Comparison of ENCODE assay signal across 9 mouse cellular contexts in the genomic region with DNA sequence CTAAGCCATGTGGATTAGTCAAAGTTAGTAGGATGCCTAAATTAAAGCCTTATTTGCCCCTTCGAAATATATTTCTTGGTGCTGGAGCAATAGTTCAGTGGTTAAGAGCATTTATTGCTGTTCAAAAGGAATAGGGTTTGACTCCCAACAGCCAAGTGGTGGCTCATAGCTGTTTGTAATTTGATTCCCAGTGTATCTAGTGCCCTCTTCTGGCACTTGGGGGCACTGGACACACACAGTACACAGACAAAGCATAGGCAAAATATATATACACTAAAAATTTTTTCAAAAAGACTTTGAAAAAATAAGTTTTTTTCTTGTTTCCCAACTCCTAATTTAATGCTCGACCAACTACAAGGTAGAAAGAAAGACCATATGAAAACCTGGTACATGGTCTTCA. TPM values are rescaled to one million over a fixed set of nuclear protein-coding genes. Genes with fewer than 3 reads are reported as not detected.
DNase-seq lines count a peak whose midpoint lies in the region; ATAC-seq and TF ChIP-seq lines count a peak whose summit lies in the region.
"Had no signal": no experiment of that assay in that cellular context is flagged by ENCODE, and none has a peak within 500 bp of the region (broad histone marks: within the 10 kb centered on the region; RNA-seq: fewer than 3 reads in every experiment).

No protein-coding gene starts in this region.

- H3K27ac ChIP-seq in hindbrain, postnatal 0 days = no peak overlapping the region
- no peak overlapping the region for H3K27ac ChIP-seq in hindbrain, embryonic 12.5 days
- H3K27ac ChIP-seq: limb, embryonic 12.5 days had no signal

- H3K9me3 ChIP-seq in hindbrain, postnatal 0 days (ENCODE audit: low read length) = no peaks in the 10 kb centered on the region
- H3K9me3 ChIP-seq in hindbrain, embryonic 12.5 days (replicated peaks) = 0 out of 2 replicates have a peak, but pooled peaks cover 5% of the 10 kb centered on the region
- H3K9me3 ChIP-seq: limb, embryonic 12.5 days had no signal

- no peaks in the 10 kb centered on the region for H3K4me1 ChIP-seq in hindbrain, postnatal 0 days (ENCODE audit: insufficient read depth, low read length)
- H3K4me1 ChIP-seq in hindbrain, embryonic 12.5 days = no peaks in the 10 kb centered on the region
- H3K4me1 ChIP-seq: limb, embryonic 12.5 days had no signal

- TF ChIP-seq CTCF in hindbrain, postnatal 0 days (IDR thresholded peaks at IDR 0.05; ENCODE audit: low read depth) = peak; percentile 52

- H3K4me3 ChIP-seq in hindbrain, postnatal 0 days (ENCODE audit: low read length) = no peak overlapping the region
- no peak overlapping the region for H3K4me3 ChIP-seq in hindbrain, embryonic 12.5 days
- H3K4me3 ChIP-seq: limb, embryonic 12.5 days had no signal

- no peak overlapping the region for H3K9ac ChIP-seq in hindbrain, postnatal 0 days (replicated peaks; ENCODE audit: low read length)
- H3K9ac ChIP-seq in hindbrain, embryonic 12.5 days = no peak overlapping the region
- H3K9ac ChIP-seq: limb, embryonic 12.5 days had no signal

- DNase-seq in hindbrain, postnatal 0 days (ENCODE audit: low spot score) = peak; percentile 15
- peak; percentile 64 for DNase-seq in CD4-positive, CD25-positive, alpha-beta regulatory T cell, adult 2 months (ENCODE audit: low read depth, low spot score)
- DNase-seq in adipocyte (ENCODE audit: low spot score) = peak; percentile 40
- peak; percentile 47 for DNase-seq in kidney, postnatal 14 days
- DNase-seq in thymus, postnatal 0 days (ENCODE audit: low spot score) = peak; percentile 35
- DNase-seq in Muller cell, postnatal 12 days (ENCODE audit: inconsistent ontology term) = no peak

- H3K4me2 ChIP-seq in hindbrain, postnatal 0 days (ENCODE audit: low read depth, low read length) = no peak overlapping the region
- no peak overlapping the region for H3K4me2 ChIP-seq in hindbrain, embryonic 12.5 days (replicated peaks)
- H3K4me2 ChIP-seq: limb, embryonic 12.5 days had no signal

- no peaks in the 10 kb centered on the region for H3K36me3 ChIP-seq in hindbrain, postnatal 0 days (ENCODE audit: insufficient read depth, low read length)
- H3K36me3 ChIP-seq in hindbrain, embryonic 12.5 days = no peaks in the 10 kb centered on the region
- H3K36me3 ChIP-seq: limb, embryonic 12.5 days had no signal

- 77% methylated on average over 2 of the region's 2 CpGs for WGBS in hindbrain, postnatal 0 days
- 74% methylated on average over 2 of the region's 2 CpGs for WGBS in hindbrain, embryonic 12.5 days

- H3K27me3 ChIP-seq in hindbrain, postnatal 0 days (ENCODE audit: insufficient read depth, low read length) = no peaks in the 10 kb centered on the region
- no peaks in the 10 kb centered on the region for H3K27me3 ChIP-seq in hindbrain, embryonic 12.5 days
- H3K27me3 ChIP-seq: limb, embryonic 12.5 days had no signal

- no peak for ATAC-seq in hindbrain, postnatal 0 days
- no peak for ATAC-seq in hindbrain, embryonic 12.5 days (ENCODE audit: low FRiP score)
- ATAC-seq in erythroid progenitor cell, adult 5-6 weeks (replicated peaks; ENCODE audit: low FRiP score, poor library complexity, severe bottlenecking) = no peak

RNA-seq across cellular contexts. Expression of gene Zfp946, which starts 13.3 kb away (rescaled TPM):
- 7.2 and 8.5 TPM in 2 replicates for total RNA-seq in hindbrain, postnatal 0 days (2014; rRNA removed)
- polyA plus RNA-seq in hindbrain, postnatal 0 days (2015; fragmentation: Nextera tagmentation; extraction: Ambion mirVana) = 23.4 and 25.2 TPM in 2 replicates
- 31.7 and 34.5 TPM in 2 replicates for polyA plus RNA-seq in hindbrain, embryonic 12.5 days (2016; fragmentation: Nextera tagmentation; extraction: Ambion mirVana)
- 5.1 TPM in 2 replicates for polyA plus RNA-seq in thymus, postnatal 0 days (2015; fragmentation: Nextera tagmentation; extraction: Ambion mirVana)
- 2.2 and 8.4 TPM in 2 replicates for total RNA-seq in erythroid progenitor cell, adult 5-6 weeks (2015; ENCODE audit: low replicate concordance)
- 4.4 and 5.8 TPM in 2 replicates for total RNA-seq in erythroid progenitor cell, adult 5-6 weeks (2017; ENCODE audit: low replicate concordance)

RNA-seq across cellular contexts. Expression of gene Zfp758, which starts 49.5 kb away (rescaled TPM):
- 5.8 and 6.6 TPM in 2 replicates for total RNA-seq in hindbrain, postnatal 0 days (2014; rRNA removed)
- polyA plus RNA-seq in hindbrain, postnatal 0 days (2015; fragmentation: Nextera tagmentation; extraction: Ambion mirVana) = 6.9 and 7.8 TPM in 2 replicates
- 10.1 and 12.9 TPM in 2 replicates for polyA plus RNA-seq in hindbrain, embryonic 12.5 days (2016; fragmentation: Nextera tagmentation; extraction: Ambion mirVana)
- 13.7 and 14.7 TPM in 2 replicates for polyA plus RNA-seq in thymus, postnatal 0 days (2015; fragmentation: Nextera tagmentation; extraction: Ambion mirVana)
- total RNA-seq in erythroid progenitor cell, adult 5-6 weeks (2015; ENCODE audit: low replicate concordance) = 8.6 and 18.0 TPM in 2 replicates
- 7.1 and 9.5 TPM in 2 replicates for total RNA-seq in erythroid progenitor cell, adult 5-6 weeks (2017; ENCODE audit: low replicate concordance)

RNA-seq across cellular contexts. Expression of gene Zfp944, which starts 49.6 kb away (rescaled TPM):
- total RNA-seq in hindbrain, postnatal 0 days (2014; rRNA removed) = 4.9 and 7.1 TPM in 2 replicates
- 8.0 and 8.3 TPM in 2 replicates for polyA plus RNA-seq in hindbrain, postnatal 0 days (2015; fragmentation: Nextera tagmentation; extraction: Ambion mirVana)
- polyA plus RNA-seq in hindbrain, embryonic 12.5 days (2016; fragmentation: Nextera tagmentation; extraction: Ambion mirVana) = 14.4 and 15.7 TPM in 2 replicates
- polyA plus RNA-seq in thymus, postnatal 0 days (2015; fragmentation: Nextera tagmentation; extraction: Ambion mirVana) = 15.6 and 17.3 TPM in 2 replicates
- total RNA-seq in erythroid progenitor cell, adult 5-6 weeks (2015; ENCODE audit: low replicate concordance) = 3.6 and 14.7 TPM in 2 replicates
- total RNA-seq in erythroid progenitor cell, adult 5-6 weeks (2017; ENCODE audit: low replicate concordance) = 11.0 and 11.3 TPM in 2 replicates
